Mouse (Mus musculus) adrenal gland (tissue): Measurements from ENCODE around the gene Klk1b11.
"Not testable (repeated sequence)": the region's sequence is repeated elsewhere in the genome, so short reads cannot be mapped to it uniquely, and the experiment has no call there.

Source experiments
- intact Hi-C: fragments of 180-260 bp; cut with DNase I; formaldehyde crosslinking; loops from one replicate; pipeline ENCODE4 v1.15.1; 2025
- long read RNA-seq, 2 experiments: library from polyadenylated mRNA; unstranded; transcript quantifications; one replicate each; pipeline ENCODE4 v2.0.0; 2020; ENCODE audit warnings: borderline replicate concordance in 1 of 2; ENCODE audit not compliant: insufficient replicate concordance in 1 of 2

The Klk1b11 gene
- long read RNA-seq, experiment 1 = 0 reads
- long read RNA-seq, experiment 2 = 0 reads

GRCm38 (mm10) chr7:43995577-43995976 lies at the start of gene Klk1b11:
Klk1b11 (plus strand) TSS chr7:43995877.
- intact Hi-C loops = not testable (repeated sequence)

- intact Hi-C loops = no loop called here
These were observed 45.3 kb upstream of the Klk1b11 start, which contains the start of gene Klk1b8 for GRCm38 (mm10) chr7:43950364-43950763. Klk1b8 (plus strand) TSS chr7:43950664.

DNA sequence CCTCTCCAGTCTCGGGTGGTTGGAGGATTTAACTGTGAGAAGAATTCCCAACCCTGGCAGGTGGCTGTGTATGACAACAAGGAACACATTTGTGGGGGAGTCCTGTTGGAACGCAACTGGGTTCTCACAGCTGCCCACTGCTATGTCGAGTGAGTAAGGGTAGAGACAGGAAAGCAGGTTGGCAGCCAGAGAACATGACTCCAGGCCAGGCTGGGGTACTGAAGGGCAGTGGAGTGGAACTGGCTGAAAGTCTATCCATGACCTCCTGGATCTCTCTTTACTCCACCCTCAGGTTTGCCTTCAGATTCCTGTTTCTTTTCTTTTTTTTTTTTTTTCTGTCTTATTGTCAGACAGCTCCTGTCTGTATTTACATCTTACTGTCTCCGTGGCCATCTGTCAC lies 43.0 kb upstream of the Klk1b11 start:
- intact Hi-C loops = no loop called here

DNA sequence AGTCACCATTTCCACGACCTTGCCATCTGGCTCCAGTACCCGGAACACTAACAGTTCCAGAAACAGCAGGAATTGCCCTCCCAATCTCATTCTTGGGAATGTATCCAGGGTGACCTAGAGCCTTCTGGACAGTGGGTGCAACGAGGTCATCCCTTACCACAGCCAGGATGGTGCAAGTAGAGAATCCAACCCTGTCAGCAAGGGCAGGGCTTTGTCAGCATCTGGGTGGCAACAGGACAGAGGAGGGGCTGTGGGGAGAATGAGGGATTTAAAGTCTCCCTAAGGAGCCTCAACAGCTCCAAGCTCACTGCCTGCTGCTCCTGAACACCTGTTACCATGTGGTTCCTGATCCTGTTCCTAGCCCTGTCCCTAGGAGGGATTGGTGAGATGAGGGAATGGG lies 29.2 kb upstream of the Klk1b11 start, which contains the start of gene Klk1b1:
Gene Klk1b1, plus strand, starts transcription at position 301 of the 400 bp plus-strand sequence.
- intact Hi-C loops = no loop called here

- intact Hi-C loops = no loop called here
These were observed 28.6 kb upstream of the Klk1b11 start for GRCm38 (mm10) chr7:43967058-43967457.

DNA sequence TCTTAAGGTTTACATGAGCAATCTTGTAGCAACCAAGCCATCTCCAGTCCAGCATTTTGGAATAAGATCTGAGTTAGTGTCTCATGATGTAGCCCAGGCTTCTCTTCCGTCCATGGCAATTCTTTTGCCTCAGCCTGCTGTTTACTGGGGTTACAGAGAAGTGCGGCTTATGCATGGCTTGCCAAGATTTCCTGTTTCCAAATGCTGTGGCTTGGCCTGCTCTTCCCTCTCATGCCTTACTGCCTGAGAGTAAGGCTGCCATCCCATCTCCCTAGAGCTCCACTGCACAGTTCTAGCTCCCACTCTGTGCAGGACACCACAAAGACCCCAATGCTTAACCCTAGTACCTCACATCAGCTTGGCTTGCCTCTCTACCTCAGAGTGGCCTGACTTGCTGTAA lies 28.1 kb upstream of the Klk1b11 start:
- intact Hi-C loops = no loop called here

GRCm38 (mm10) chr7:43975761-43976160 lies 19.9 kb upstream of the Klk1b11 start, which contains the start of gene Klk1b9:
Klk1b9 (plus strand) TSS chr7:43976061.
- intact Hi-C loops = not testable (repeated sequence)

GRCm38 (mm10) chr7:43985657-43986056 lies 10.0 kb upstream of the Klk1b11 start:
- intact Hi-C loops = no loop called here

DNA sequence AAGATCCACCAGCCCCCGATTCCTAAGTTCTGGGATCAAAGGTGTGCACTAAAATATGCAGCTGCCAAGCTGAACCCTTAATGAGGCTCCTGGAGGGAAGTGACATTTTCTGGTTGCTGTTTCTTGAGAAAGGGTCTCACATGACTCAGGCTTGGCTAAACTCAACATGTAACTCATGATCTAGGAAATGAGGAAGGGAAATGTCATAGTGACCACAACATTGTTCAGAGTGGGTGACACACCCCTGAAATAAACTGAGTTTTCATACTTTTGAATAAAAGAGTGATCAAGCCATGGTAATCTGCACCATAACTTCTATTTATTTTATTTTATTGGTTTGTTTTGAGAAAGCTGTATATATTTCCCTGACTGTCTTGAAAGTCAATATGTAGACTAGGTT lies 856 bp upstream of the Klk1b11 start:
- intact Hi-C loops = not testable (repeated sequence)

- intact Hi-C loops = no loop called here
These were observed 9.2 kb downstream of the Klk1b11 start for GRCm38 (mm10) chr7:44004847-44005246.

GRCm38 (mm10) chr7:44011868-44012267 lies 16.2 kb downstream of the Klk1b11 start, which contains the start of gene Klk1b26:
Klk1b26 (plus strand) TSS chr7:44012168.
- intact Hi-C loops = not testable (repeated sequence)

GRCm38 (mm10) chr7:44014666-44015065 lies 19.0 kb downstream of the Klk1b11 start:
- intact Hi-C loops = not testable (repeated sequence)

DNA sequence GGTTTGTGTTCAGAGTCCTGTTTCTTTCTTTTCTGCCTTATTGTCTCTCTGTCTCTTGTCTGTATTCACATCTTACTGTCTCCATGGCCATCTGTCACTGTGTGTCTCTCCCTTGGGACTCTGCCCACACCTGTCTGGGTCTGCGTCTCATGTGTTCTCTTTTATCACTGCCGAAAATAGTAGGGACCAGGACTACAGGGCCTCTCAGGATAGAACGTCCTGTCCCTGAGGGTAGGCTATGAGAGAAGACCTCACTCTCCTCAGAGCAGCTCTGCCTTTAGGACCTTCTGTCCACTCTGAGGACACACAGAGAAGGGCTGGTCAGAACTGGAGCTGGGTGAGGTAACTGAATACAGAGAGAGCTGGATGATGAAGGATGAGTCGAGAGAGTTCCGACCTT lies 19.4 kb downstream of the Klk1b11 start:
- intact Hi-C loops = no loop called here
